Mouse (Mus musculus): ENCODE data around the gene Cdyl.

DNA sequence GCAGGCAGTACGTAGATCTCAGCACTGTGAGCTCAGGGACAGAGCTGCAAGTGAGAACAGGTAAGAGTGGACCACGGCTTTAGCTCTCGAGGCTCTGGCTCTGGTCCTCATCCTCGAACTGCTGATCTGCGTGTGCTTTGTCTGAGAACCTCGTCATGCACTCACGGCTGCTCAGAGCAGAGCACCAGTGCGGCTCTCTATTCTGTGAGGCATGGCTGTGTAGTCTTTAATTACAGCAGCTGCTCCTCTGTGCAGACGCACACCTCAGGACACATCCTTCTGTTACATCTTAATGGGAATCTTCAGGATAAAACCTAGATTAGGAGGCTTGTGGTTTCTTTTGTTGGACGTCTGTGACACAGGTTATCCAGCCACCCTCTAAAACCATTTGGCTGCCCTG lies 180.5 kb downstream of the Cdyl start:
- no peak for TF ChIP-seq CTCF (IDR thresholded peaks at IDR 0.05; ENCODE audit: low read depth)
- no peak for TF ChIP-seq EP300 (IDR thresholded peaks at IDR 0.05; ENCODE audit: low read depth)
